Mouse (Mus musculus) thymus, postnatal 36 days (tissue): ENCODE results near the gene Zfp637.
"Not testable (repeated sequence)": the region's sequence is repeated elsewhere in the genome, so short reads cannot be mapped to it uniquely, and the experiment has no call there.

Source experiments
- DNase-seq, 2 experiments: peaks; one replicate each; pipeline ENCODE4 v3.0.0; 2022; ENCODE audit warnings: mixed read lengths in 2 of 2

The Zfp637 gene

GRCm38 (mm10) chr6:117868187-117868586 lies 27.2 kb downstream of the Zfp637 start:
- DNase-seq, result no peak

DNA sequence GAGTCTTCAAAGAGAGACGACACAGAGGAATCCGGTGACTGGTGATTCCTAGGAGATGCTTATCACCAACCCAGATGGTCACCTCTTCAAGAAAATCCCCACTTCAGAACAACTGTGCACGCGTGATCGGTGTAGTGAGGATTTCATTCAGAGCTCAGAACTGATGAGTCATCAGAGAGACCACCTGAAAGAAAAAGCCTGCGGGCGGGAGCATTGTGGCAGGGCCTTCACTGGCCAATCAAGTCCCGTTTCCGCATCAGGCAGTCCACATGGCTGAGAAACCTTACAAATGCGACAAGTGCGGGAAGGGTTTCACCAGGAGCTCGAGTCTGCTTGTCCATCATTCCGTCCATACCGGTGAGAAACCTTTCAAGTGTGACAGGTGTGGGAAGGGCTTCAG lies 30.1 kb downstream of the Zfp637 start:
- DNase-seq, result no peak

- not testable (repeated sequence) for DNase-seq
Measured at GRCm38 (mm10) chr6:117873450-117873849, 32.5 kb downstream of the Zfp637 start.

DNA sequence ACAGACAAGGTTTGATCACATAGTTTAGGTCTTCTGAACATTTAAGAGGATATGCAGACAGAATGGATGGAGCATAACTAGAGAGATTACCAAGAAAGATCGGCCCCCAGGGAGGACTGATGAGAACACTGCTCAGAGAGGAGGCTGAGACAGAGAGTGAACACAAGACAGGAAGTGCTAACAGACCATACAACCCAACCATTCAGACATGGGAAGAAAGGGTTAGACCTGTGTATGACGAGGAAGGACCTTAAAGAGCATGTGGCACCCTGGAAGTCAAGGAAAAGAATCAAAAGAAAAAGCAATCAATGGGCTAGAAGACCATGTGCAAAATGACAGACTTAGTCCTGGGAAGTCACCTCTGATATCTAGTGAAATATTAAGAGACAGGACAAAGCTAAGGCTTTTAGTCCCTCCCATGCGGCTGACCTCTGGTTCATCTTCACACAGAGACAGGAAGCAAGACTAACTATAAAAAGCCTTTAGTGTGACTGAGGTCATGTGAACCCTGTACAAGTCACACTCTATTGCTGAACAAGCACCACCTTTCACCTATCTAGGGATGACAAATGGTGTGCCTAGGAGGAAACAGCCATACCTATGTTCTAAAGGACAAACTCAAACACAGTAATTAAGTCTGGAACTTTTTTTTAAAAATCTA lies 33.8 kb downstream of the Zfp637 start:
- no peak for DNase-seq

- no peak for DNase-seq
Measured at GRCm38 (mm10) chr6:117878700-117879407, 37.9 kb downstream of the Zfp637 start.

GRCm38 (mm10) chr6:117879408-117880115 lies 38.6 kb downstream of the Zfp637 start:
- DNase-seq, result peak; percentile 99 to 100

GRCm38 (mm10) chr6:117880394-117880838 lies 39.4 kb downstream of the Zfp637 start:
- no peak for DNase-seq

GRCm38 (mm10) chr6:117881229-117881628 lies 40.2 kb downstream of the Zfp637 start:
- no peak for DNase-seq

DNA sequence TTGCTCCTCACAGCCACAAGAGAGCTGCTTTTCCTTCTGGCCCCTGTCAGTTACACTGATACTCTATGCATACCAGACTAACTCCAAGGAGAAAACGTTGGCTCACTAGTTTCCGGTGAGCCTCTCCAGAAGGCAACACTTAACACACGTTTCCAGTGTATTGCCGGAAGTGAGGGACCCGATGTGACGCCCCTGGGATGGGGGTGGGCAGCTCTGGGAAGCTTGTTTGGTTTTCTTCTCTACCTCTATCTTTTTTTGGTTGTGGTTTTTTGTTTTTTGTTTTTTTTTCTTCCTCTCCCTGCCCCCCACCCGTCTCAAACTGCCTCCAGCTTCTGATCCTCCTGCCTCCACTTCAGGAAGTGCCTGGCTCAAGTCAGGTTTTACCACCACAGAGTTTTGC lies 41.0 kb downstream of the Zfp637 start:
- DNase-seq, result peak; percentile 55 to 69

- no peak for DNase-seq
Measured at GRCm38 (mm10) chr6:117885943-117886342, 45.0 kb downstream of the Zfp637 start.

DNA sequence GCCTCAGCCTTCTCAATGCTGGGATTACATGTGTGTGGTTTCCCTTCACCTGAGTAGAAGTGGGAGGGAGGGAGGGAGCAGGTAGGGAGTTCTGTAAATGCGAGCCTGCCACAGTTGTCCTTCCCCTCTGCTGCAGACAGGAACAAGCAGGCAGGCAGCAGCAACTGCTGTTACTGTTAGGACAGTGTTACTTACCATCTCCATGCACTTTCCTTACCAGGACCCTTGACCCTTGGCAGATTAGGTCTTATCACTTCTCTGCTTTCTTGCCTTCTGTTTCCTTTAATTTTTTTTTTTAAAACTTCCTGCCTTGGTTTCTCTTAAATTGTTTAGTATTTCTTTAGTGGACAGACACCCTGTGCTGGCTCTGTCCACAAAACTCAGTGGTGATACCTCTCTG lies 47.1 kb downstream of the Zfp637 start:
- DNase-seq, result no peak

GRCm38 (mm10) chr6:117888642-117889096 lies 47.7 kb downstream of the Zfp637 start:
- no peak for DNase-seq

DNA sequence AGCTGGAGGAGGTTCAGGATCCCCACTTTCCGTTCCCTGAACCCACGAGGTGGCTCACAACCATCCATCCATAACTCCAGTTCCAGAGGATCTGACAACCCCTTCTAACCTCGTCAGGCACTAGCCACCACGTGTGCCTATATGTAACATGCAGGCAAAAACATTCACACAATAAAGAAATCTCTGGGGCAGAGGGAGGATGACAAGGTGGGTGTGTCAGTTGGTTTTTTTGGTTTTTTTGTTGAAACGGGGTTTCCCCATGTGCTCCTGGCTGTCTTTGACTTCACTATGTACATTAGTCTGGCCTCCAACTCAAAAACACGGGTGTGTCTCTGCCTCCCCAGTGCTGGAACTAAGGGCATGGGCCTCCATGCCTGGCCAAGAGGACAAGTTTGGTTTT lies 49.3 kb downstream of the Zfp637 start:
- no peak for DNase-seq

DNA sequence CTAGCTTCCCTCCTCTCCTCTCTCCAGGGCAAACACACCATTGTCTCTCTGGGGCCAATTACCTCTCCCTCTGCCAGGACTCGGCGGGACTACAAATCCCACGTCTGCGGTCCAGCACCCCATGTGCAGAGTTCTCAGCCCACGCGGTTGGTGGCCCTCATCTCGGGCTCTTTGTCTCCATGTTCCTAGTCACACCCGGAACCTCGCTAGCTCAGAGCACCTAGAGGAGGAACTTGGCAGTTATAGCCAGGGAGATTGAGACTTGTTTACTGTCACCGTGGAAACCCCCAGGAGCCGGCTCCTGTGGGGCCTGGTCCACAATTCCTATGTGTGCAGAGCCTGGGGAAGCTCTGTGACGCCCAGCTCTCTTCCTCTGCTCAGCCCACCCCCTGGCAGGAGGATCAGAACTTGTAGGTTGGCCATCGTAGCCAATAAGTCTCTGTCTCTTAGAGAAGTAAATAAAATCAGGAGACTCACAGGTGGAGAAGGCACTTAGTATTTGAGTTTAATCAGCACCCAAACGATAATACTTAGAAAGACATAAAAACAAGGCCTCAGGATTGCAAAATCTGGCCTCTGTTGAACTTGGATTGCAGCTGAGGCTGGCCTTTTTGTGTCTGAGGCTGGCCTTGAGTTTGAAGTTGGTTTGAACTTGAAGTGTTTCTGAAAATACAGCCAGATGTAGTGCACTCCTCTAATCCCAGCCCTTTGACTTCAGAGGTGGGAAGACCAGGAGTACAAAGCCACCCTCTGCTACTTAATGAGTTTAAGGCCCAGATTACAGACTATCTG lies 50.6 kb downstream of the Zfp637 start:
- DNase-seq, result peak; percentile 33 to 46

DNA sequence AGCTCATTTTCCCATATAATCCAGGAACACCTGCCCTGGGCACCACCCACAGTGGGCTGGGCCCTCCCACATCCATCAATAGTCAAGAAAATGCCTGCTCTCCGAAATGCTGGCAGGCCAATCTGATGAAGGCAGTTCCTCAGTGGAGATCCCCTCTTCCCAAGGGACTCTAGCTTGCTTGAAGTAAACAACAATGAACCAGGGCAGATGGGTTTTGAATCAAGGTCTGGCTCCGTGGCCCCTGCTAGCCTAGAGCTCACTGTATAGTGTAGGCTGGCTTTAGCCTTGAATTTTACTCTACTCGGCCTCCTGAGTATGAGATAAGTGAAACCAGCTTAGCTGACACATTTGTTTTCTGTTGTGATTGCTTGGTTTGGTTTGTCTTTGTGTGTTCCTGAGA lies 51.4 kb downstream of the Zfp637 start:
- no peak for DNase-seq

DNA sequence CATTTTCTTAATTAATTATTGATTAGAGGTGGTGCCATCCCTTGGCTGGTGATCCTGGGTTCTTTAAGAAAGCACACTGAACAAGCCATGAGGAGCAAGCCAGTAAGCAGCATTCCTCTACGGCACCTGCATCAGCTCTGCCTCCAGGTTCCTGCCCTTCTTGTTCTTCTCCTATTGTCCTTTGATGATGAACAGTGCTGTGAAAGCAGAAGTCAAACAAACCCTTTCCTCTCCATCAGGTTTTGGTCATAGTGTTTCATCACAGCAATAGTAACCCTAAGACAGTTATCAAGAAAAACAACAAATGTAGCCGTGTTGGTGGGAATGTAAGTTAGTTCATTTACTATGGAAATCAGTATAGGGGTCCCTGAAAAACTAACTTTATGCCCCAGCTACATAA lies 52.5 kb downstream of the Zfp637 start:
- DNase-seq, result no peak
